Mouse (Mus musculus) left cerebral cortex, postnatal 14 days (tissue): ENCODE results near the gene Chrne. TPM values are rescaled to one million over a fixed set of nuclear protein-coding genes. Genes with fewer than 3 reads are reported as not detected.

Experiments
- DNase-seq, 2 experiments: peaks; one replicate each; pipeline ENCODE4 v3.0.0; 2021 to 2022; ENCODE audit warnings: low spot score in 2 of 2, mixed read lengths in 1 of 2
- intact Hi-C: fragments of 180-260 bp; cut with DNase I; formaldehyde crosslinking; loops from one replicate; pipeline ENCODE4 v1.15.1; 2025
- long read RNA-seq, 2 experiments: library from polyadenylated mRNA; stranded (forward); transcript quantifications; one replicate each; pipeline ENCODE4 v2.0.0; 2021
- total RNA-seq, 2 experiments: library from RNA; stranded (reverse); gene quantifications; 2 replicates each; pipeline ENCODE4 v1.2.3; 2021

The Chrne gene
- total RNA-seq, result not detected
- long read RNA-seq, experiment 1, result 0 reads
- long read RNA-seq, experiment 2, result 0 reads

DNA sequence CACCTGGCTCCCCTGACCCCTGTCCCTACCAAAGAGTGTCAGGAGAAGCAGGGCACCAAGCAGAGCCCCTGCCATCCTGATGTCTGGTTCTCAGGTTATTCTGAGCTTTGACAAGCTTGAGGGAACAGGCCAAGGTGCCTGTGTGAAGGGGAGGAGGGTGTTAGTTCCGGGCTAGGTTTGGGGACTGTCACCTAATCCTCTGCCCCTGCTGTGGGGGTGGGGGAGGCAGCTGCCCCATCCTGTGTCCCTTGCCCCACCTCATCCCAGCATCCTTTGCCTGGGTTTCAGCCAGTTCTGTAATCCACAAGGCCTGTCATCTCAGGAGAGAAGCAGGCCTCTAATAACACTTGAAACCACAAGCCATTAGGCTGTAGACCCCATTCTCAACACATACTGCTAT lies at the start of gene Chrne:
Gene Chrne (minus strand): TSS at position 116 of the 400 bp plus-strand sequence.
- intact Hi-C loops, result no loop called here

DNA sequence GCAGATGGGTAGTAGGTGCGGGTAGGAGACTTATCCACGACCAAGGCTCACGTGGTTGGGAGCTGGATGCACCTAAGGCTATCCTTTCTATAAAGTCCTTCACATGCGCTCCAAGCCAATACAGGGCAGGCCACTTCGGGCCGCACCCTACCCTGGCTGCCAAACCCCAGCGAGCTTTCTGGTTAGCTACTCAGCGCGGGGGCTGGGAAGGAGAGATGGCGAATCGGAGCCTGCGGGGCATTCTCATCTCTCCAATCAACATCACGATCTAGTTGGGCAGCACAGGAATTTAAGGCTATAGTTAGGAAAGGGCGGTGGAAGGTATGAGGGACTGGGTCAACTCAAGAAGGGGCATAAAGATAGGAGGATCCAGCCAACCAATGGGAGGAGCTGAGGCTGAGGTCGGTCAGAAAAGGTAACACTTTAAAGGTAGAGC lies 49.3 kb upstream of the Chrne start:
- intact Hi-C loops, result loop anchor here (2.0 kb wide), 1 partner anchor 14 kb away; the partner anchor contains the start of gene Pfn1
- no peak for DNase-seq

More for the DNA sequence above, at the start of gene Chrne:
- no peak for DNase-seq

DNA sequence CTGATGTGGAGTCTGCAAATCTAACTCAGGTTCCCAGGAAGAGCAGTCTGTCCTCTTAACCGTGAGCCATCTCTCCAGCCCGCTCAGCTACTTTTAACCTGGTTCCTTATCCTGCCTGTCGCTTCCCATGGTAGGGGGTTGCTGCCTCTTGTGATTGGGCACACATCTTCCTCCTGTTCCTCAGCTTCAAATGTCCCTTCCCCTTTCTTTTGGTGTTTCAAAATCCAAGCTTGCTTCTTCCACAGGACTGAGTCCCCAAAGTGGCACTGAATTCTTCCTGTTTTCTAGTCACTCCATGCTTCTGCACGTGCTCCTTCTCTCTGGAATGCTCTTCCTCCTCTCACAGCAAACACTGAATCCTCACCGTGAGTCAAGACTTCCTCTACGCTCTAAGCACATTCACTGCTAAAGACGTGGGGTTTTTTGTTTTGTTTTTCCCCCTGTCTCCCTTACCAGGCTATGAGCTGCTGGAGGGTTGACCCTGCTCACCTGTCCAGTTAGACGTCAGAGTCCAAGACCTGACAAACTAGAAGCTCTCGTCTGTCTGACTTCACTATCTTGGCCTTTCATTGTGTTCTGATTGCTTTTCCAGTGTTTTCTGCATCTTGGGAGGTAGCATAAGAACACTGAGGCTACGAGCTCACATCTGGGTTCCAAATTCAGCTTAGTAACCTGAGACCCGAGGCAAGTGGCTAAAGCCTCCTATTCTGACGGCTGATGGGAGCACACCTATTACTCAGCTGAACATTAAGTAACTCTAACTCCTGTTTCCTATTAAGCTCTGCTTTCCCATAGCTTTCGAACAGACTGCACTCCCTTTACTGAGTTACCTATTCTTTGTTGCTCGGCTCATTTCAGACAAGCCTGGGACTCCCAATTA lies 48.5 kb upstream of the Chrne start:
- intact Hi-C loops, result loop anchor here (2.0 kb wide), 1 partner anchor 13 kb away; the partner anchor contains the start of gene Pfn1
- DNase-seq, result no peak

DNA sequence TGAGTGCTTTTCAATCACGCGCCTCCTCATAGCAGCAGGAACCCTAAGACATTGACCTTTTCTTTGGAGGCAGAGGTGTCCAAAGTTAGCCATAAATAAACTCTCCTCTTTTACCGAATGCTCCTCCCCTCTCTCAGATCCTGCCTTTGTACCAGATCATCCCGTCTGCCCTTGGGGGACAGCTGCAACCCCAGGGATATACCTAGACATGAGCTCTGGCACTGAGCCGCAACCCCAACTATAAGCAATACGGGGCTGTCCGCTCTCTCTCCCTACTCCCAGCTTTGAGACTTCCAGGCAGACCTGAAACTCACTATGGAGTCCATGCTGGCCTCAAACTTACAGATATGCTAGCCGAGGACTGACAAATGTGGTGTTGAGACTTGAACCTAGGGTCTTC lies 47.7 kb upstream of the Chrne start:
- intact Hi-C loops, result no loop called here
- no peak for DNase-seq

- DNase-seq, result no peak
- intact Hi-C loops, result no loop called here
Observed at GRCm38 (mm10) chr11:70664741-70665140, 45.7 kb upstream of the Chrne start.

GRCm38 (mm10) chr11:70663957-70664356 lies 44.9 kb upstream of the Chrne start:
- no peak for DNase-seq

DNA sequence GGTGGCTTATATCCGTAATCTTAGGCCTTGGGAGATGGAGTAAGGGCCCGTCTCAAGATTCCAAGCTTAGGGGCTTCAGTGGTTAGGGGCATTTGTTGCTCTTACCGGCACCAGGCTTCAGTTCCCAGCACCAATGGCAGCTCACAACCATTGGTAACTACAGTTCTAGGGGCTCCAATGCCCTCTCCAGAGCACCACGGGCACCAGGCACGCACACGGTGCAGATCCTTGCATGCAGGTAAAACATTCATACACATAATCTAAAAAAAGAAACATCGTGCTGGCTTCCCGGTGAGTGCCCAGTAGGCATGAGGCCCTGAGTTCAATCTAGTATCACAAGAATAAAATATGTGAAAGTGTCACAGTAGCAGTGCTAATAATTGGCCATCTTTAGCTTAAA lies 44.1 kb upstream of the Chrne start:
- no peak for DNase-seq
- intact Hi-C loops, result no loop called here

More at GRCm38 (mm10) chr11:70663957-70664356, 44.9 kb upstream of the Chrne start:
- intact Hi-C loops, result no loop called here

- DNase-seq, result no peak
- intact Hi-C loops, result no loop called here
Observed at GRCm38 (mm10) chr11:70660571-70660970, 41.6 kb upstream of the Chrne start.

GRCm38 (mm10) chr11:70658942-70659341 lies 39.9 kb upstream of the Chrne start:
- intact Hi-C loops, result no loop called here
- no peak for DNase-seq

DNA sequence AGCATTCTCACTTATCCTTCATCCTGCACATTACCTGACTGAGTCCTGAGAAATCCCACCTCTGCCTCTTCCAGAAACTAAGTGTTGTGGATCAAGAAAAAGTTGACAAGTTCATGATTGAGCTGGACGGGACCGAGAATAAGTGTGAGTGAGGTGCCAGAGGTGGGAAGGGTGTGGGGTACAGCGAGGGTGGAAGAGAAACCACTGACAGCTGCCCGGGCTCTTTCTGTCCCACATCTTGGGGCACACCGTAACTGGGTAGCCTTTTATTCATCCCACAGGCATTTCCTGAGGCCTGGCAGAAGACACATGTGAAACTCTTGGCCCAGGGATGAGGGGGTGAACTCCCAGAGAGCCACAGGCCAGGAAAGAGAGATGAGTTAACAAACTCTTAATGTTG lies 39.5 kb upstream of the Chrne start:
- DNase-seq, result no peak
- intact Hi-C loops, result no loop called here

- intact Hi-C loops, result no loop called here
- DNase-seq, result no peak
Observed at GRCm38 (mm10) chr11:70657991-70658390, 39.0 kb upstream of the Chrne start.

DNA sequence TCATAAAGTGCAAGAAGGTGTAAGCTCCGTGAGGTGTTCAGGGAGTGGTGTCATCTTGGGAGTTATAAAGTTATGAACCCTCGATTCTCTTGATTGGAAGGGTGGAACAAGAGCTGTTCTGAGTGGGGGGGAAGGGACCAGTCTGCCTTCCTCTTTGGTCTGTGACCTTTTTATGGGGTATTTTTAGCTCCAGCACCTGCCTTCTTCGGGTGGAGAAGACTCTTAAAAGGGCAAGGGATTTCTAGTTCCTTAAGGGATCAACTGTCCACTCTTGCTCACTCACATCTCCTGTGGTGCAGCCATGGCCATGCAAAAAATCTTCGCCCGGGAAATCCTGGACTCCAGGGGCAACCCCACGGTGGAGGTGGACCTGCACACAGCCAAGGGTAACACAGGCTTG lies 38.6 kb upstream of the Chrne start:
- intact Hi-C loops, result no loop called here
- no peak for DNase-seq

DNA sequence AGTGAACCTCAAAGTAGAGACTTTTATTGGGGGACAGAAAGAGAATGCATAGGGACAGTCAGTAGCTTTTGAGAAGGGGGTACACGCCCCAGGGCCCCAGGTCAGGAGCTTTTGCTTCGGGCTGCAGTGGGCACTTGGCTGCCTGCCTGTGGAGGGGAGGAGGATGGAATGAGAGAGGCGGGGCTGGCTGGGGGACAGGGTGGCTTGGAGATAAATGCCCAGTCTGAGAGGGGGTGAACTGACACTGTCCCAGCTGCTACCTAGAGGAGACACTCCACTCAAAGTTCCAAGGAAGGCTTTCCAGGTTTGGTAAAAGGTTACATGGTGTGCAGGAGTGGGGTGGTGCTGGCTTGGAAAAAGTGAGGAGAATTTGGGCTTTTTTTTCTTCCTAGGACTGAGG lies 37.9 kb upstream of the Chrne start, which contains the start of gene Eno3:
Gene Eno3 (plus strand): TSS at position 239 of the 400 bp plus-strand sequence.
- no peak for DNase-seq
- intact Hi-C loops, result no loop called here

DNA sequence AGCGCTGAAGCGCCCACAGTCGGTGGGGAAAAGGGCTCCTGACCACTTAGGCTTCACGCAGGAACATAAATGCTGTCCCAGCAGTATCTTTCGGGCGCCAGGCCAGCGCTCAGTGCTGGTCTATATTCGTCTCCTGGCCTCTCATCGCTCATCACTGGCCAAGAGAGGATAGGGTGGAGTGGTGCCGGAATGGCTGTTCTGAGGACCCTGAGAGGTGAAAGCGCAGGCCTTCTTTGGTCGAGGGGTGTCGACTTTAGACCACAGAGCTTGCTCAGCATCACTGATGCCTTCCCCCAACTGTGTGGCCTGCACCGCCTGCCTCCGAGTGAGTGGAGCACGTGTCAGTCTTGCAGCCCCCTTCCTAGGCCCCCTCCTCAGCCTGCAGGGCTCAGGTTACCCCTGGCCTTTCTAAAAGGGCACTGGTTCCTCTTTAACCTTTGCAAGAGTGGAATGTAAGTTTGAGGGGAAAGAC lies 37.5 kb upstream of the Chrne start:
- DNase-seq, result no peak
- intact Hi-C loops, result no loop called here

DNA sequence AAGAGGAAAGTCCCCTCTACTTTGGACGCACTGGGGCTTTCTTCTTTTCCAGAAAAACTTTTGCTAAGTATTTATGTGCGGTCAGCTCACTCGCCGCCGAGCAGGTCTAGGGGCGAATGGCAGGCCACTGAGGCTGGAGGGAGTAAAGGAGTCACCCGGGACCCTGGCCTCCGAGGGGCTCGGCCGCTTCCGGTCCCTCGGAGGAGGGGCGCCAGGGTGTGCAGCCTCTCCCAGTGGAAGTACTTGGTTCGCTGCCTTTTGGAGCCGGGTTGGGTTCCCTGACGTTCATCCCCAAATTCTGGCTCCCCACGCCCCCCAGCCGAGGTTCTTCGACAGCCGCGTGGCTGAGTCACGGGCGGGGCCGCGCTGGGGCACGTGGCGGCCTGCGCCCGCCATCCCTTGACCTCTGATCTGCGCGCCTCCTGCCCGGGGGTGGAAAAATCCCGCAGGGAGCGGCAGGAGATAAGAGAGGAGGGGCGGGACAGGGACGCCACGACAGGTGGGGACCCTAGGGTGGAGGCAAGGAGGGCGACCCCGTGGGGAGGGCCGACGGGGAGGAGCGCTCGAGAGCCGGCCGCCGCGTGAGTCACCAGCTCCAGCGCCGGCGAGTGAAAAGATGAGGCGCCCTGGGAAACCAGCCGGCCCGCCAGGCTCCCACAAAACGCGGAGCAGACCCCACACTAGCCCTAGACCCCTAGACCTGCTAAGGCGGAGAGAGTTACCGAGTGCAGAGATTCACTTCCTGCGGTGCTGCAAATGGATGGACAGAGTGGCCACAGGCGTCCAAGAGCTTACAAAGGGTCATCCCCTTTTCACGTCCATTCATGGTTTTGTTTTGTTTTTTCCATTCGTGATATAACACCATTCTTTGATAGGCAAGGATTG lies 36.8 kb upstream of the Chrne start:
- DNase-seq, result no peak
- intact Hi-C loops, result loop anchor here (2.0 kb wide), 1 partner anchor 13 kb away; the partner anchor contains the start of gene Spag7

- intact Hi-C loops, result loop anchor here (2.0 kb wide), 1 partner anchor 14 kb away; the partner anchor contains the start of gene Spag7
- DNase-seq, result peak; percentile 56 to 76
Observed at GRCm38 (mm10) chr11:70654923-70655570, 36.0 kb upstream of the Chrne start.

GRCm38 (mm10) chr11:70654198-70654922 lies 35.3 kb upstream of the Chrne start, which contains the start of gene Pfn1:
Gene Pfn1, minus strand, starts transcription at chr11:70654644.
- DNase-seq, result peak; percentile 68 to 69
- intact Hi-C loops, result loop anchor here (2.0 kb wide), 1 partner anchor 14 kb away; the partner anchor contains the start of gene Spag7
